In genomic region chr2:49927362-49927761, GRCm38 (mm10) we compare ENCODE assay signal across 27 mouse cellular contexts.
DNase-seq lines count a peak whose midpoint lies in the region; ATAC-seq and TF ChIP-seq lines count a peak whose summit lies in the region.
"Had no signal": no experiment of that assay in that cellular context is flagged by ENCODE, and none has a peak within 500 bp of the region (broad histone marks: within the 10 kb centered on the region; RNA-seq: fewer than 3 reads in every experiment).

No protein-coding gene starts in this region.

- H3K9me3 ChIP-seq in lung, postnatal 0 days (ENCODE audit: low read length), result no peaks in the 10 kb centered on the region
- H3K9me3 ChIP-seq: embryonic facial prominence, embryonic 13.5 days; embryonic facial prominence, embryonic 15.5 days; forebrain, embryonic 10.5 days; forebrain, embryonic 12.5 days had no signal

- H3K36me3 ChIP-seq in lung, postnatal 0 days (ENCODE audit: insufficient read depth, low read length), result no peaks in the 10 kb centered on the region
- H3K36me3 ChIP-seq: embryonic facial prominence, embryonic 13.5 days; embryonic facial prominence, embryonic 15.5 days; forebrain, embryonic 10.5 days; forebrain, embryonic 12.5 days; G1E had no signal

- DNase-seq in lung, postnatal 0 days (ENCODE audit: low spot score), result no peak
- no peak for DNase-seq in cerebellum, postnatal 10 days
- DNase-seq in embryo, embryonic 10 days (ENCODE audit: low spot score), result no peak
- DNase-seq: adrenal gland, adult 8-10 months; adrenal gland, postnatal 14 days; adrenal gland, postnatal 36 days; B cell, adult 2 months; cerebellum, adult 11-12 months; cerebellum, adult 2 months; cerebellum, adult 9-10 months; cerebellum, postnatal 14 days; cerebellum, postnatal 36 days; embryo, embryonic 11 days had no signal

- ATAC-seq in common myeloid progenitor, adult 5-6 weeks (replicated peaks; ENCODE audit: low read depth, poor library complexity, severe bottlenecking), result peak; percentile 63
- ATAC-seq in megakaryocyte, adult 5-6 weeks (ENCODE audit: poor library complexity, severe bottlenecking), result peak; percentile 67
- ATAC-seq in lung, postnatal 0 days, result no peak
- ATAC-seq: activated CD4-positive, CD25-positive, alpha-beta regulatory T cell, adult 4 months; CD4-positive, CD25-positive, alpha-beta regulatory T cell, adult 4 months; forebrain, embryonic 14.5 days; forebrain, embryonic 16.5 days; Patski had no signal

- H3K4me2 ChIP-seq in lung, postnatal 0 days (replicated peaks; ENCODE audit: low read depth, low read length), result no peak overlapping the region
- H3K4me2 ChIP-seq: embryonic facial prominence, embryonic 13.5 days; embryonic facial prominence, embryonic 15.5 days; forebrain, embryonic 12.5 days had no signal

- no peak overlapping the region for H3K27ac ChIP-seq in lung, postnatal 0 days (ENCODE audit: low read length)
- H3K27ac ChIP-seq: embryonic facial prominence, embryonic 13.5 days; embryonic facial prominence, embryonic 15.5 days; forebrain, embryonic 10.5 days; forebrain, embryonic 12.5 days had no signal

- no peak overlapping the region for H3K4me3 ChIP-seq in lung, postnatal 0 days (ENCODE audit: low read depth, low read length)
- H3K4me3 ChIP-seq: embryonic facial prominence, embryonic 13.5 days; embryonic facial prominence, embryonic 15.5 days; erythroblast, embryonic 14.5 days; forebrain, embryonic 10.5 days; forebrain, embryonic 12.5 days had no signal

- no peak for TF ChIP-seq CTCF in lung, postnatal 0 days (IDR thresholded peaks at IDR 0.05)

- no peak overlapping the region for H3K9ac ChIP-seq in lung, postnatal 0 days (replicated peaks; ENCODE audit: low read depth)
- H3K9ac ChIP-seq: embryonic facial prominence, embryonic 13.5 days; embryonic facial prominence, embryonic 15.5 days; forebrain, embryonic 12.5 days had no signal

- TF ChIP-seq EP300 in lung, postnatal 0 days (IDR thresholded peaks at IDR 0.05), result no peak

- H3K4me1 ChIP-seq in lung, postnatal 0 days (ENCODE audit: insufficient read depth, low read depth, low read length), result no peaks in the 10 kb centered on the region
- H3K4me1 ChIP-seq: embryonic facial prominence, embryonic 15.5 days had no signal

- 32% methylated on average over 1 of the region's 1 CpGs for WGBS in lung, postnatal 0 days

- no peaks in the 10 kb centered on the region for H3K27me3 ChIP-seq in lung, postnatal 0 days (replicated peaks; ENCODE audit: insufficient read depth, low read length)
- H3K27me3 ChIP-seq: CH12.LX; embryonic facial prominence, embryonic 13.5 days; embryonic facial prominence, embryonic 15.5 days; forebrain, embryonic 12.5 days; Patski had no signal
